Mouse (Mus musculus) G1E (cell line): Measurements from ENCODE around the gene Atrnl1.

Experiments
- CTCF ChIP-seq: IDR thresholded peaks from 2 replicates; pipeline ENCODE4 v1.5.1; 2012; ENCODE audit warnings: low read depth, low read length, inconsistent platforms, mixed read lengths
- GATA1 ChIP-seq: IDR thresholded peaks from 2 replicates; pipeline ENCODE4 v1.6.1; 2012; ENCODE audit warnings: borderline replicate concordance, low read length, inconsistent platforms, mixed read lengths
- POLR2AphosphoS5 ChIP-seq: IDR thresholded peaks from 2 replicates; pipeline ENCODE4 v1.6.1; 2012; ENCODE audit warnings: low read depth, low read length, inconsistent platforms; ENCODE audit not compliant: insufficient replicate concordance

- 0 out of 2 replicates have a peak, but pooled peaks have one; percentile 24 for TF ChIP-seq CTCF
- TF ChIP-seq POLR2AphosphoS5 = no peak
- TF ChIP-seq GATA1 = no peak
Measured at GRCm38 (mm10) chr19:57655083-57655482, 44.2 kb downstream of the Atrnl1 start.
